Mouse (Mus musculus) layer of hippocampus, adult 2 months (tissue): ENCODE results near the gene Nsg2. TPM values are rescaled to one million over a fixed set of nuclear protein-coding genes. Genes with fewer than 3 reads are reported as not detected.
A peak's percentile ranks its signal among the peaks of the same experiment; 100 is the strongest.

Source experiments
- DNase-seq, 2 experiments: peaks; one replicate each; pipeline ENCODE4 v3.0.0; 2022; ENCODE audit warnings: low spot score in 2 of 2
- H3K27ac ChIP-seq: fragments of 200-600 bp; 2 replicates; pipeline ENCODE4 v1.8.1; 2022
- H3K4me3 ChIP-seq: fragments of 200-600 bp; 2 replicates; pipeline ENCODE4 v1.8.1; 2022; ENCODE audit warnings: mild to moderate bottlenecking
- CTCF ChIP-seq: fragments of 200-600 bp; conservative IDR thresholded peaks from 2 replicates; pipeline ENCODE4 v1.8.1; 2022; ENCODE audit warnings: antibody characterized with exemption, mild to moderate bottlenecking, moderate library complexity
- total RNA-seq, 2 experiments: library from RNA; stranded (reverse); gene quantifications; 2 replicates each; pipeline ENCODE4 v1.2.3; 2021

Nsg2 gene
- total RNA-seq, 2 experiments from 2014 or later: 662 to 700 TPM

- no peak for TF ChIP-seq CTCF
- no peak for DNase-seq
- H3K27ac ChIP-seq: peak overlapping the region; percentile 72
- H3K4me3 ChIP-seq: no peak overlapping the region
Measured at GRCm38 (mm10) chr11:32063775-32064510, 63.7 kb downstream of the Nsg2 start.

DNA sequence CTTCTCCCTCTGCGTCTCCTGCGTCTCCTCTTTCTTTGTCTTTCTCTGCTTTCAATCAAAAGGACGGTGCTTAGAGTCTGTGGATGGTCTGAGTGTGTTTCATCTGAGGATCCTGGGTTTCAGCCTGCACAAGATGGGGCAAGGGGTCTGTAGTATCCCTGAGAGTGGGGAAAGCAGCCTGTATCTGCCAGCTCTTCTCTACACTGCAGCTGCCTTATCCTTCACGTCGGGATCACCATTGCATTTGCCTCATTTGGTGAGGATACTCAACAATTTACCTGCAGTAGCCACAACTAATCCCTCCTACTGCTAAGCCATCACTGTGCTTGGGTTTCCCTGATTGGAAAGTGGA is 64.2 kb downstream of the Nsg2 start:
- H3K4me3 ChIP-seq: no peak overlapping the region
- no peak for DNase-seq
- H3K27ac ChIP-seq: peak overlapping the region; percentile 72
- TF ChIP-seq CTCF: no peak

DNA sequence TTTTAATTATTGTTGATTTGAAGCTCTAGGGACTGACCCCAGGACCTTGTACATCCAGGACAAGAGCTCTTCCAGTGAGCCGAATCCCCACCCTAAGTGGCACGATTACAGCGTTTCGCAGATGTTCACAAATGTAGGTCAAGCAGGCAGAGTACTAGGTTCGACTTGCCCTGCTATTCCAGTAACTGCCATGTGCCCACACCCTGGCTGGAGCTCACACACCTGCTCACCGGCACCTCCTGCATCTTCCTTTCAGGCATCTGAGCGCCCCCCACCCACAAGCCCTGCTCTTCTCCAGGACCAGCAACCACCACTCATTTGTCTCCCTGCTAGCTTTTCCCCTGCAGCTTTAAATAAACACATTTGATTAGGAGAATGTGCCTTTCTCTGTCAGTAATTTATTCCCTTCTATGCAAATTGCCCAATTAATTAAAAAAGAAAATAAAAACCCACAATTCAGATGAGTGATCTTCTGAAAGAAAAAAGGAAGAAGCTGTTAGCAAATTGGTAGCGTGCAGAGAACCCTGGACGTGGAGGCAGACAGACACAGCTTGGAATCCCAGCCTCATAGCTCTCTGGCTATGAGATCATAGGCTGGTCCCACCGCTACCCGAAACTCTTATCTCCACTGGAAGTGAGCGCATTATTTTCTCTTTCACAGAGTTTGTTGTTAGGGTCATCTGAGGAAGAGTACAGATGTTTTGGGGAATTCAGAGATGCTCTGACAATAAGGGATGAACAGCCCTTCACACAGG is 68.7 kb downstream of the Nsg2 start:
- no peak for TF ChIP-seq CTCF
- no peak overlapping the region for H3K4me3 ChIP-seq
- DNase-seq: no peak
- peak overlapping the region; percentile 19; the same call in 1 of the 2 replicates for H3K27ac ChIP-seq

- DNase-seq: no peak
- Histone ChIP-seq H3K4me3 (no peak overlapping the region), H3K27ac (no peak overlapping the region)
- TF ChIP-seq CTCF: no peak
Measured at GRCm38 (mm10) chr11:32075163-32075562, 74.9 kb downstream of the Nsg2 start.

- peak in 1 of 2 experiments; percentile 67 for DNase-seq
- H3K4me3 ChIP-seq: no peak overlapping the region
- H3K27ac ChIP-seq: peak overlapping the region; percentile 5; the same call in 1 of the 2 replicates
- TF ChIP-seq CTCF: no peak
Measured at GRCm38 (mm10) chr11:32083462-32083861, 83.2 kb downstream of the Nsg2 start.

GRCm38 (mm10) chr11:32086525-32086924 is 86.3 kb downstream of the Nsg2 start:
- H3K27ac ChIP-seq: peak overlapping the region; percentile 93

DNA sequence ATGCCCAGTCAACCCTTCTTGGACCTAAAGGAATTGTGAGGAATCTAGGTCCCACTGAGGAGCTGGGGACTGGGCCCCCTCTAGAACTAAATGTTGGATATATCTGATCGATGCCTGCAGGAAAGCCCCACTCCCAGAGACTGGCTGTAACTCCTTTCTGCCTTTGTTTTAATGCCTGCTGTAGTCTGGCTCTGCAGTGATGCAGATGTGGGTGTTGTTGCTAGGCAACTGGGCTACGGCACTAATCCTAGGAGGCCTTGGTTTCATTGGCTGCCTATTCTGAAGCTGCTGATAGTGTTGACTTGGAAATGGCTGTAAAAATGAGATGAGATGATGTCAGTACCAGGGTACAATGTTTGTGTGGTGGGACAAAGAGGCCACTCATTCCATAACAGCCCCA is 87.1 kb downstream of the Nsg2 start:
- peak; percentile 84 to 93 for DNase-seq
- no peak overlapping the region for H3K4me3 ChIP-seq
- TF ChIP-seq CTCF: no peak
- H3K27ac ChIP-seq: peak overlapping the region; percentile 93

More at GRCm38 (mm10) chr11:32086525-32086924, 86.3 kb downstream of the Nsg2 start:
- DNase-seq: no peak
- no peak overlapping the region for H3K4me3 ChIP-seq
- no peak for TF ChIP-seq CTCF

DNA sequence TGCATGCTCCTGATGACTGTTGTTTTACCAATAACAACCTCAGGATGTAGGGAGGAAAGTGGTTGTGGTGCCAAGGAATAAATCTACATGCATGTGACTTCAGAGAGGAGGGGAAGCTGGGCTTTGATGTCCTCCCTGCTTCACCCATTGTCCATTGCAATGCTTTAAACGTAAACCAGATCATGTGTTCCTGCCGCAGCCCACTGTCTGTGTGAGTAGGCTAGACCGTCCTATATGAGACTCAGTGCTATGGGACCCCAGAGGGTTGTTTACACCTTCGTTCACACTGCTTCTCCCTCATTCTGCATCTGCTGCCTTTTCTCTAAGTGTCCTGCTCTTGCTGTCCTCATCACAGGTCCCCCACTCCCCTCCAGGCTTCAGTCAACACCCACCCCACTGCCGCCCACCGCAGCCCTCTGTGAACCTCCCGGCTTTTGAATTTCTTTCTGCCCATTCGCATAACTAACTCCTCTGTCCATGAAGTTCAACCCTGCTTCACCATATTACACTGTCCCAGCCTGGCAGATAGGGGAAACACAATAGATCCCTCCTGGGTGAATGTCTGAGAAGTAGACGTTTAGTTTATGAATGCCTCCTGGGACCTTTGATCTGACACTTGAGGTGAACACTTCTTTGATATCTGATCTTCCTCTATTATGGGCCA is 87.6 kb downstream of the Nsg2 start:
- TF ChIP-seq CTCF: no peak
- no peak for DNase-seq
- Histone ChIP-seq H3K27ac (peak overlapping the region; percentile 93), H3K4me3 (no peak overlapping the region)

DNA sequence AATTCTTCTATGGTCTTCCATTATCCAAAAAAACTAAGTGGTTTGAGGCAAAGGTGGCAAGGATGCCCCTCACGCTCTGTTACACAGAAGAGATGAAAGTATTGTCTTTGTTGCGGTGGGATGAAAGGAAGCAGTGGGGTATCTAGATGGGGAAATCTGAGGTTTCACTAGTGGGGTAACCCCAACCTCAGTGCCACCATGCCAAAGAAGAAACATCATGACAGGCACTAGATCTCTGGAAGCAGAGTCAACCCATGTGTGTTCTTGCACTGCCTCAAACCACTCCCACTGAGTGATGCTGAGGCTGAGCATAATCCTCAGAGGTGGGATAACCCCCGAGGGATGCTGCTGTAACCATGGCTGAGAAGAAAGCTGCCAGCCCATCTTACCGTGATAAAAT is 95.5 kb downstream of the Nsg2 start:
- Histone ChIP-seq H3K4me3 (no peak overlapping the region), H3K27ac (no peak overlapping the region)
- no peak for TF ChIP-seq CTCF
- DNase-seq: no peak

- Histone ChIP-seq H3K27ac (no peak overlapping the region), H3K4me3 (no peak overlapping the region)
- no peak for DNase-seq
- TF ChIP-seq CTCF: no peak
Measured at GRCm38 (mm10) chr11:32096346-32096745, 96.1 kb downstream of the Nsg2 start.

- H3K4me3 ChIP-seq: no peak overlapping the region
- no peak for TF ChIP-seq CTCF
- DNase-seq: no peak
- H3K27ac ChIP-seq: no peak overlapping the region
Measured at GRCm38 (mm10) chr11:32101059-32101632, 100.9 kb downstream of the Nsg2 start.

DNA sequence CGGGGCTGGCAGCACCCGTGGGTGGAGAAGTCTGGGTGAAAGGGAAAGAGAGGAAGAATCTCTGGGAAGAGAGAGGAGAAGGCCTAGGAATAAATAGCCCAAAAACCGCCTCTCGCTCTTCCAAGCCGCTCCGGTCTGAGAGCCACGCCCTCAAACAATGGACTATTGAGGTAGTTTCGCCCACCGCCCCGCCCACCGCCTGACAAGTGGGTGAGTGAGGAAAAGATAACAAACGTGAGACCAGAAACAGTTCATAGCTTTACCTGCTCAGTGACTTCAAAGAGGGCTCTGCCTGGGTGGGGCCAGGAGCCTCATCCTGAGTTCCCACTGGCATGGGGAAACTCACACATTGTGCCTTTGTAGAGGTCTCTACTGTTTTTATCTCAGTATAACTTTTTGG is 102.7 kb downstream of the Nsg2 start:
- H3K27ac ChIP-seq: no peak overlapping the region
- no peak for TF ChIP-seq CTCF
- no peak overlapping the region for H3K4me3 ChIP-seq

GRCm38 (mm10) chr11:32104406-32105116 is 104.3 kb downstream of the Nsg2 start:
- no peak overlapping the region for H3K4me3 ChIP-seq
- no peak overlapping the region for H3K27ac ChIP-seq
- TF ChIP-seq CTCF: no peak
- no peak for DNase-seq

More for the DNA sequence above, 102.7 kb downstream of the Nsg2 start:
- DNase-seq: no peak
